Mouse (Mus musculus) hindbrain, embryonic 14.5 days (tissue): ENCODE data around the gene Tmem159. TPM values are rescaled to one million over a fixed set of nuclear protein-coding genes. Genes with fewer than 3 reads are reported as not detected.

Source experiments
- ATAC-seq: fragments of 200-750 bp; cut with Nextera tagmentation; 2 replicates; pipeline ENCODE4 v1.8.0; 2017; ENCODE audit warnings: moderate number of reproducible peaks, mild to moderate bottlenecking, moderate TSS enrichment, moderate library complexity; ENCODE audit not compliant: low FRiP score
- DNase-seq: peaks from one replicate; pipeline ENCODE4 v3.0.0-alpha.2; 2015; ENCODE audit warnings: low spot score
- H3K27ac ChIP-seq: fragments of 300-500 bp; sonication (generic); 2 replicates; pipeline ENCODE4 v1.5.1; 2014; ENCODE audit warnings: mild to moderate bottlenecking, moderate library complexity
- H3K27me3 ChIP-seq: fragments of 300-500 bp; sonication (generic); 2 replicates; pipeline ENCODE4 v1.6.1; 2014; ENCODE audit warnings: mild to moderate bottlenecking, low read length, mixed read lengths; ENCODE audit not compliant: control insufficient read depth, insufficient read depth
- H3K36me3 ChIP-seq: fragments of 300-500 bp; sonication (generic); replicated peaks from 2 replicates; pipeline ENCODE4 v1.6.1; 2014; ENCODE audit not compliant: control insufficient read depth, insufficient read depth
- H3K4me1 ChIP-seq: fragments of 300-500 bp; sonication (generic); replicated peaks from 2 replicates; pipeline ENCODE4 v1.6.1; 2014; ENCODE audit warnings: antibody characterized with exemption, low read length, mixed read lengths; ENCODE audit not compliant: control insufficient read depth, insufficient read depth
- H3K4me2 ChIP-seq: fragments of 300-500 bp; sonication (generic); replicated peaks from 2 replicates; pipeline ENCODE4 v1.6.1; 2014; ENCODE audit warnings: mild to moderate bottlenecking, moderate library complexity
- H3K4me3 ChIP-seq: fragments of 300-500 bp; sonication (generic); replicated peaks from 2 replicates; pipeline ENCODE4 v1.5.1; 2014; ENCODE audit warnings: mild to moderate bottlenecking, low read length
- H3K9ac ChIP-seq: fragments of 300-500 bp; sonication (generic); 2 replicates; pipeline ENCODE4 v1.6.1; 2014
- H3K9me3 ChIP-seq: fragments of 300-500 bp; sonication (generic); 2 replicates; pipeline ENCODE4 v1.6.1; 2016; ENCODE audit warnings: low read length; ENCODE audit not compliant: control insufficient read depth
- WGBS: fragments of 180-500 bp; shearing (Covaris S2); extraction: QIAGEN DNeasy Blood & Tissue Kit; methylation state at CpG from one replicate; pipeline ENCODE4 v1.1.7; 2014; 5-methylcytosine and 5-hydroxymethylcytosine counted together
- polyA plus RNA-seq: library from polyadenylated mRNA; unstranded; fragments of >200 nt; fragmentation: Nextera tagmentation; extraction: Ambion mirVana; gene quantifications from 2 replicates; pipeline ENCODE4 v1.2.1, GENCODE M21; 2014

The Tmem159 gene
- polyA plus RNA-seq, 1 experiment from 2014 or later = 12.0 TPM

GRCm38 (mm10) chr7:120095180-120095579 is 7.0 kb upstream of the Tmem159 start, which contains the start of gene Dnah3:
Gene Dnah3 (minus strand): TSS chr7:120095280.
- H3K27me3 ChIP-seq = no peaks in the 10 kb centered on the region
- no peaks in the 10 kb centered on the region for H3K36me3 ChIP-seq
- ATAC-seq = no peak
- H3K27ac ChIP-seq = no peak within 1 kb of the TSS
- no peak within 1 kb of the TSS for H3K4me3 ChIP-seq
- DNase-seq = no peak
- no peak within 1 kb of the TSS for H3K4me2 ChIP-seq
- no peaks in the 10 kb centered on the region for H3K4me1 ChIP-seq
- no peak within 1 kb of the TSS for H3K9ac ChIP-seq
- H3K9me3 ChIP-seq = no peaks in the 10 kb centered on the region
- WGBS = 92% methylated on average over 6 of the region's 6 CpGs

- ATAC-seq (no peak), DNase-seq (peak; percentile 60)
- no peak overlapping the region for H3K4me3 ChIP-seq
- no peak overlapping the region for H3K9ac ChIP-seq
- 0 out of 2 replicates have a peak, but pooled peaks cover 5% of the 10 kb centered on the region for H3K27me3 ChIP-seq
- 8% methylated on average over 7 of the region's 7 CpGs for WGBS
- H3K27ac ChIP-seq = no peak overlapping the region
- no peaks in the 10 kb centered on the region for H3K9me3 ChIP-seq
- H3K36me3 ChIP-seq = no peaks in the 10 kb centered on the region
- 0 out of 2 replicates have a peak, but pooled peaks cover 3% of the 10 kb centered on the region for H3K4me1 ChIP-seq
- H3K4me2 ChIP-seq = no peak overlapping the region
Observed at GRCm38 (mm10) chr7:120097845-120098244, 4.3 kb upstream of the Tmem159 start.

DNA sequence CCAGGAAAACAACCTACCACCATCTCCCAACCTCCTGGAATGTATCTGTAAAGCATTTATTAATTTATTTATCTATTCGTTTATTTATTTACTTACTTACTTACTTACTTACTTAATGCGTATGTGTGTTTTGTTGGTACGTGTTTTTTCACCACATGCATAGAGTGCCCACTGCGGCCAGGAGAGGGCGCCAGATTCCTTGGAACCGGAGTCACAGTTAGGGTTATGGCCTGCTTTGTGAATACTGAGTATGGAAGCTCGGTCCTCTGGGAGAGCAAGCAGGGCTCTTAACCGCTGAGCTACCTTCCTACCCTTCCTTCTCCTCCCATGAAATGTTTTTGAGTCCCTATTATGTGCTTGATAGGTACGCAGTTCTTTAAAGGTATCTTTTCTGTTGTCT is 3.8 kb upstream of the Tmem159 start:
- Histone ChIP-seq H3K4me3 (no peak overlapping the region), H3K4me1 (0 out of 2 replicates have a peak, but pooled peaks cover 9% of the 10 kb centered on the region), H3K9ac (no peak overlapping the region), H3K27me3 (0 out of 2 replicates have a peak, but pooled peaks cover 7% of the 10 kb centered on the region), H3K36me3 (no peaks in the 10 kb centered on the region), H3K4me2 (no peak overlapping the region), H3K9me3 (no peaks in the 10 kb centered on the region), H3K27ac (no peak overlapping the region)
- DNase-seq (peak; percentile 42), ATAC-seq (no peak)
- WGBS = 24% methylated on average over 9 of the region's 9 CpGs

DNA sequence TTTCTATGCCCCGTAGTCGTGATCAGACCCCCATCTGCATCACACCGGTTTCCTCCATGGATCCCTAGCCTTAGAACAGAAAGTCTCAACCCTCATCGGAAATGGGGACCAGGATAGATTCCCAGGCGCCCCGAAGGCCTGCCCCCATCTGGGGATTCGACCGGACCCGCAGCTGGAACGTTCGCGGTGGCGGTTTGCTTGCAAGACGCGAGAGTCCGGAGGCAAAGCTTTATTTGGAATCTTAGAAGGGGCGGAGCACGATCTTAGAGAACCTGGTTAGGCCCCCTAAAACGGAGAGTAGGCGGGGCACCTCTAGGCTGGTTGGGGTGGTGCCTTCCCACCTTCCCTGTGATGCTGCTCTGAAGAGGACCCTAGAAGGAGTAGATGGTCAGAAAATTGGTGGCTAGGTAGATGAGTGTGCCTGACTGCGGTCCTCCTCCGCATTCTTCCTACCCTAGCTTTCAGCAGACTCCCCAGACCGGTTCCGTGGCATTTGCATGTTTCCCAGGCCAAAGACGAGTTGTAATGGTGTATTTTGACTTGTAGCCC is 940 bp downstream of the Tmem159 start:
- H3K27me3 ChIP-seq = 0 out of 2 replicates have a peak, but pooled peaks cover 7% of the 10 kb centered on the region
- ATAC-seq = no peak; the same call in 1 of the 2 replicates
- DNase-seq = no peak
- WGBS = 4% methylated on average over 25 of the region's 25 CpGs
- peak overlapping the region; percentile 67 for H3K4me2 ChIP-seq
- 0 out of 2 replicates have a peak, but pooled peaks cover 9% of the 10 kb centered on the region for H3K4me1 ChIP-seq
- H3K27ac ChIP-seq = no peak overlapping the region
- H3K36me3 ChIP-seq = no peaks in the 10 kb centered on the region
- peak overlapping the region; percentile 46 for H3K4me3 ChIP-seq
- H3K9me3 ChIP-seq = no peaks in the 10 kb centered on the region
- H3K9ac ChIP-seq = peak overlapping the region; percentile 57

- Histone ChIP-seq H3K4me1 (0 out of 2 replicates have a peak, but pooled peaks cover 9% of the 10 kb centered on the region), H3K27ac (no peak overlapping the region), H3K4me2 (no peak overlapping the region), H3K4me3 (no peak overlapping the region), H3K27me3 (0 out of 2 replicates have a peak, but pooled peaks cover 7% of the 10 kb centered on the region), H3K36me3 (no peaks in the 10 kb centered on the region), H3K9ac (no peak overlapping the region), H3K9me3 (no peaks in the 10 kb centered on the region)
- DNase-seq = no peak
- 44% methylated on average over 3 of the region's 3 CpGs for WGBS
- ATAC-seq = no peak
Observed at GRCm38 (mm10) chr7:120104975-120105374, 2.8 kb downstream of the Tmem159 start.

DNA sequence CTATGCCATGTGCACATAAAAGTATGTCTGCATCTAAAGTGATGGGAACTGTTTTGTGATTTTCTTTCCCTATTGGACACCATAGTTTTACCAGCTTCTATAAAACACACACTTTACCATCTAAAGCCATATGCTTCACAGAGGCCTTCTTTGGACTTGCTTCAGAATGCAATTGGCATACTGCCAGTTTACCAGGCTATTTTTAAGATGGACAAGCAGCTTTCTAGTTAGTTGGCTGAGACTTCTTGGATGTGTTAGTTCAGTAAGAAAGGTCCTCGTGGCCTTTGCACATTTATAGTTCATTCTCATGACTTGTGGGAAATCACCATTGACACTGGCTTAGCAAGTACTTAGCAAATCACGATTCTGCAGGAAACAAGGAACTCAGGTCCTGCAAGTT is 4.2 kb downstream of the Tmem159 start:
- Histone ChIP-seq H3K4me1 (0 out of 2 replicates have a peak, but pooled peaks cover 9% of the 10 kb centered on the region), H3K4me3 (no peak overlapping the region), H3K9me3 (no peaks in the 10 kb centered on the region), H3K27ac (no peak overlapping the region), H3K4me2 (no peak overlapping the region), H3K9ac (no peak overlapping the region), H3K36me3 (no peaks in the 10 kb centered on the region), H3K27me3 (0 out of 2 replicates have a peak, but pooled peaks cover 7% of the 10 kb centered on the region)
- DNase-seq (no peak), ATAC-seq (no peak)
- WGBS = 77% methylated on average over 2 of the region's 2 CpGs

DNA sequence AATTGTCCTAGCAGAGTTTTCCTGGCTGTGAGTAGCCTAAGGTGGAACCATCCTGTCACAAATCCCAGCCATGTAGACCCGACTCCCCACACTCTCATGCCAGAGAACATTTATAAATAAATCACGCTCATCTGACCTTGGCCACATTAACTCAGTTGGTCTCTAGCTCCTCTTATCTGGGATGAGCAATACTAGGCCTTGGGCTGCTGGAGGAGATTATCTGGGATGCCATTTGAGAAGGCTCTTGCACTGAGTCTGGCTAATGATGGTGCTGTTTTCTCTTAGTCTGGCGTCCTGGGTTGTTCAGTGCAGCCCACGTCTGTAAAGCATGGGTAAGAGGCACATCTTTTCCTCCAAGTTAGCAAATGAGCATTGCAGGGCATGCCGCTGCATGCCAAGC is 7.5 kb downstream of the Tmem159 start:
- no peaks in the 10 kb centered on the region for H3K27me3 ChIP-seq
- WGBS = 89% methylated on average over 5 of the region's 5 CpGs
- no peak overlapping the region for H3K4me2 ChIP-seq
- H3K36me3 ChIP-seq = no peaks in the 10 kb centered on the region
- ATAC-seq (no peak), DNase-seq (no peak)
- no peaks in the 10 kb centered on the region for H3K4me1 ChIP-seq
- H3K27ac ChIP-seq = no peak overlapping the region
- H3K9me3 ChIP-seq = no peaks in the 10 kb centered on the region
- H3K9ac ChIP-seq = no peak overlapping the region
- no peak overlapping the region for H3K4me3 ChIP-seq

DNA sequence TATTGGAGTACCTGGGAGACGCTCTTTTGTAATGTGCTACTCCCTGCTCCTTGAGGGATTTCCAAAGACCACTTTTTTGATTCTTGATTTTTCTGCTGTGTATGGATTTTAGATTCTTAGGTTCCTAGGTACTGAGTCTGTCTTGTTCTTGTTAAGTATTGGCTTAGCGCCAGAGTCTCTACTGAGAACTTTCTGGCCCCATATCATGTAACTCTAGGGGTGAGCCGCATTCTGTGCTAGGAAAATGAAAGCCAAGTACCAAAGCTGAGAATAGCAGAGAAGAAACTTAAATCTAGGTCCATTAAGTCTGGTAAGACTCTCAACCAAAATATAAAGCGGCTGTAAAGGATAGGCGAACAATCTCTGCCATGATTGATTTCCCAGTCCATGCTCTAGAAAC is 14.8 kb downstream of the Tmem159 start:
- H3K4me1 ChIP-seq = no peaks in the 10 kb centered on the region
- 95% methylated on average over 5 of the region's 5 CpGs for WGBS

DNA sequence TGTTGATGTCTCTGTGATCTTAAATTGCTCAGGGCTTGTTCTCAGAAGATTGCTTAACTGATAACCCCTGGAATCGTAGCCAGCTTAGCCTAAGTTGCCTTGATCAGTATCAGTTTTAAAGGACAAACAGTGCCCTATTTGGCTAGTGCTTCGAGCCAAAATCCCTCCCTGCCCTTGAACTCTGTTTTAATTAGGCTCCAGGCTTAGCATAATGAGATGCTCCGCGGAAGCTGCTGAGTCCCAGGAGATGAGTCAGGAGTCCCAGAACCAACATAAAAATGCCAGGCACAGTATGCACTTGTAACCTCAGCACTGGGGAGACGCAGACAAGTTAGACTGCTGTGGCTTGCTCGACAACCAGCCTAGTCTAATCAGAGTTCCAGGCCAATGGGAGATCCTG is 15.4 kb downstream of the Tmem159 start:
- Histone ChIP-seq H3K36me3 (no peaks in the 10 kb centered on the region), H3K4me2 (no peak overlapping the region), H3K9ac (no peak overlapping the region), H3K4me3 (no peak overlapping the region), H3K27ac (no peak overlapping the region), H3K27me3 (no peaks in the 10 kb centered on the region), H3K9me3 (no peaks in the 10 kb centered on the region), H3K4me1 (no peaks in the 10 kb centered on the region)
- ATAC-seq (no peak), DNase-seq (no peak)
- WGBS = 34% methylated on average over 6 of the region's 6 CpGs

More for the DNA sequence above, 14.8 kb downstream of the Tmem159 start:
- no peak for DNase-seq
- H3K4me3 ChIP-seq = no peak overlapping the region
- H3K27ac ChIP-seq = no peak overlapping the region
- H3K27me3 ChIP-seq = no peaks in the 10 kb centered on the region
- no peak for ATAC-seq
- no peak overlapping the region for H3K4me2 ChIP-seq
- no peaks in the 10 kb centered on the region for H3K9me3 ChIP-seq
- H3K9ac ChIP-seq = no peak overlapping the region
- H3K36me3 ChIP-seq = no peaks in the 10 kb centered on the region
